Mouse (Mus musculus) erythroblast, embryonic 14.5 days (primary cell): ENCODE measurements around the gene Por. TPM values are rescaled to one million over a fixed set of nuclear protein-coding genes. Genes with fewer than 3 reads are reported as not detected.

Experiments used
- H3K27me3 ChIP-seq: 2 replicates; pipeline ENCODE4 v1.6.1; 2012; ENCODE audit warnings: inconsistent platforms; ENCODE audit not compliant: control insufficient read depth
- H3K36me3 ChIP-seq: 2 replicates; pipeline ENCODE4 v1.6.1; 2012; ENCODE audit warnings: mild to moderate bottlenecking, inconsistent platforms; ENCODE audit not compliant: control insufficient read depth
- H3K4me1 ChIP-seq: 2 replicates; pipeline ENCODE4 v1.6.1; 2012; ENCODE audit warnings: inconsistent platforms; ENCODE audit not compliant: control insufficient read depth
- H3K4me3 ChIP-seq: replicated peaks from 2 replicates; pipeline ENCODE3; 2012; ENCODE audit warnings: moderate library complexity, mild to moderate bottlenecking, inconsistent platforms
- H3K9me3 ChIP-seq: 2 replicates; pipeline ENCODE4 v1.6.1; 2012; ENCODE audit warnings: low read length, inconsistent platforms, mixed read lengths; ENCODE audit not compliant: control insufficient read depth
- GATA1 ChIP-seq: IDR thresholded peaks from 2 replicates; pipeline ENCODE4 v1.6.1; 2012; ENCODE audit warnings: low read length, inconsistent platforms, mixed read lengths
- TAL1 ChIP-seq: IDR thresholded peaks from 3 replicates; pipeline ENCODE4 v1.6.1; 2012; ENCODE audit warnings: low read length, inconsistent platforms, mixed read lengths
- polyA plus RNA-seq: library from polyadenylated mRNA; stranded (reverse); fragments of >175 nt; gene quantifications from 2 replicates; pipeline ENCODE4 v1.2.3, GENCODE M21; 2012

Por gene
- polyA plus RNA-seq, 1 experiment, result 2.5 TPM

DNA sequence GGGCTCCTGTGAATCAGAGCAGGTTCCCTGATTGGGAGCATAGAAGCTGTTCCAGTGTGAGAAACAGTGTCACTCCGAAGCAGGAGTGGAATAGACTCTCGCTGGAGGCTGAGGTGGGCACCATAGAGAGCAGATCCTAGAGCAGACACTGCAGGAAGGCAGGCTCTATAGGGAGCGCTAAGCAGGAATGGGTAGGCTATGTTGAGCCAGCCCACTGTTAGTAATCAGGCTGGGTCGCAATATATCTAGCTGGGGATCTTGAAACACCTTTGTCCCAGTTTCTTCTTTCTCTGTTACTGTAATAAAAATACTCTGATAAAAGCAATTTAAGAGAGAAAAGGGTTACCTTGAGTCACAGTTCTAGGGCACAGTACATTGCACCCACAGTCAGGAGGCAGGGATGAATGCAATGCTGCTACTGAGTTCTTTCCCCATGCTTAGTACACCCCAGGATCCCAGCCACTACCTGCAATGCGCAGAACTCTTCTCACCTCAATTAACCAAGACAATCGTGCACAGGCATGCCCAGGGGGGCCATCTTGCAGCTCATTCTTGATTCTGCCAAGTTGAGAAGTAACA, 11.2 kb downstream of the Por start:
- H3K4me3 ChIP-seq, result no peak overlapping the region
- H3K36me3 ChIP-seq, result no peaks in the 10 kb centered on the region
- H3K4me1 ChIP-seq, result peaks cover 1% of the 10 kb centered on the region
- no peaks in the 10 kb centered on the region for H3K9me3 ChIP-seq
- H3K27me3 ChIP-seq, result no peaks in the 10 kb centered on the region
- TF ChIP-seq GATA1 (no peak), TAL1 (no peak)

DNA sequence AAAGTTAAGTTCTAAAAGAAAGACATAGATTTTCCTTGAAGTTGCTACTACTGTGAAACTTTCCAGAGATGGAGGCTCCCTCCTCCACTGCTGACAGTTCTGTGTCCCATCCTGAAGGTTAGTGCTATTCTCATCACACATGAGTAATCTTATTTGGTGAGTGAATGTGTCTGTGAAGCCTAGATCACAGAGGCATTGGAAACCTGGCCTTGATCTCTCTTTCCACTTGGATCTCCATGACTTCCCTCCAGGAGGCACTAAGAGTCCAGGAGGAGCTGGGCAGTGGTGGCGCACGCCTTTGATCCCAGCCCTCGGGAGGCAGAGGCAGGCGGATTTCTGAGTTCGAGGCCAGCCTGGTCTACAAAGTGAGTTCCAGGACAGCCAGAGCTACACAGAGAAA, 12.2 kb downstream of the Por start:
- H3K9me3 ChIP-seq, result no peaks in the 10 kb centered on the region
- H3K27me3 ChIP-seq, result no peaks in the 10 kb centered on the region
- H3K4me3 ChIP-seq, result no peak overlapping the region
- no peaks in the 10 kb centered on the region for H3K36me3 ChIP-seq
- peaks cover 3% of the 10 kb centered on the region for H3K4me1 ChIP-seq
- TF ChIP-seq TAL1 (no peak), GATA1 (no peak)

DNA sequence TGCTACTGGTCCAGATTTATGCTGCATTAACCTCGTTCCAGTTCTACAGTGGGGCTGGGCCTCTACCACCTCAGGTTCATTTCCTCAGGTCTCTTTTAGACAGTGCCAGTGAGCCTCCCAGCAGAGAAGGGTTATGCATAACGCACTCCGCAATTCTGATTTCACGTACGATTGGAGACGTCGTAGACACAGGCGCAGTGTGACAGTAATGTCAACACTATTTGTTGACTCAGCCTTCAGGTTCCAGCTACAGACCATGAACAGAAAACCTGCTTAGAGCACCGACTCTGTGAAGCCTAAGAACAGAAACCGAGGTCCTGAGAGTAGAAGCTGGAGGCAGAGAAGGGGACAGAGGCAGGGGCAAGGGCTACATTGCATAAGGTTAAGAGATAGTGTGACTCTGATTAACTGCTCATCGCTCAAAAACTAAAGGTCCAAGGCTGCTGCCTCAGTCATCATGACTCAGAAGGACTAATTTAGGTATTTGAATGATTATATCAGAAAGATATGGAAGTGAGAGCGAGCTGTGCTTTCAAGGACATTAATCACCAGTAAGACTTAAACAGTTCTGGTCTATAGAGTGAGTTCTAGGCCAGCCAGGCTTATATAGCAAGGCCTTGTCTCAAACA, 13.2 kb downstream of the Por start:
- Histone ChIP-seq H3K4me1 (peaks cover 7% of the 10 kb centered on the region), H3K4me3 (no peak overlapping the region), H3K9me3 (no peaks in the 10 kb centered on the region), H3K27me3 (no peaks in the 10 kb centered on the region), H3K36me3 (no peaks in the 10 kb centered on the region)
- TF ChIP-seq TAL1, result no peak
- no peak for TF ChIP-seq GATA1

DNA sequence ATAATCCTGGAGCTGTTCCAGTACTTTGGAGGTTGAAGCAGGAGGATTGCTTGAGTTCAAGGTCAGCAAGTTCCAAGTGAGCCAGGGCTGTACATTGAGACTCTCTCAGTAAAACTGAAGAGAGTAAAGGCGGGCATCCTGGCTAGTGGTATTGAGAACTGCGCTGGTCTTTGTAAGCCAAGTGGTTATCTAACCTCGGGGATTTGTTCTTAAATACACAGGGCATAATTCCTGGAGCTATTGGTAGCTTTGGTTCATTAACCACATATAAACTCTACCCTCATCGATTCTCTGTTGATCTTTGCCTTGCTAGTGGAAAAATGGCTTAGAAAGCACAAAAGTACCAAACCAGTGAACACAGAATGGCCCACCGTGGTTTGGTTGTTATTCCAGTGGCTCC, 20.6 kb downstream of the Por start:
- no peaks in the 10 kb centered on the region for H3K9me3 ChIP-seq
- TF ChIP-seq GATA1, result no peak
- no peak for TF ChIP-seq TAL1
- no peaks in the 10 kb centered on the region for H3K36me3 ChIP-seq
- H3K4me1 ChIP-seq, result peaks cover 29% of the 10 kb centered on the region
- peak overlapping the region; percentile 90 for H3K4me3 ChIP-seq
- H3K27me3 ChIP-seq, result no peaks in the 10 kb centered on the region

DNA sequence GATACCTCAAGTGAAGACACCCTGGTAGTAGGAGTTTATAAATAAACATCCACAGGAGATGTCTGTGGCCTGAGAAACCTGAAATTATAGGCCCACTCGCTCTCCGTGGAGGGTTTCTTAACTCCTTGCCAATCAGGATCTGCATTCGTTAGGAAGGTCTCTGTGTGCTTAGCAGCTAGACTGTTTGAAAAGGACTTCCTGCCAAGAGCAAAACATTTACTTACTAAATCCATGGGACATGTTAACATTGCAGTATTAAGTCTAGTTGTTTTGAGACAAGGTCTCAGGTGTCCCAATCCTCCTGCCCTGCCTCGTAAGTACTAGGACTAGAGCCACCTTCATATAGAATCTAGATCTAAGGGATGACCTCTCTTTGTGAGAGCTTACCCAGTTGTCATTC, 21.4 kb downstream of the Por start:
- Histone ChIP-seq H3K4me1 (peaks cover 28% of the 10 kb centered on the region), H3K9me3 (no peaks in the 10 kb centered on the region), H3K36me3 (no peaks in the 10 kb centered on the region), H3K27me3 (no peaks in the 10 kb centered on the region), H3K4me3 (no peak overlapping the region)
- TF ChIP-seq TAL1, result no peak
- TF ChIP-seq GATA1, result no peak

DNA sequence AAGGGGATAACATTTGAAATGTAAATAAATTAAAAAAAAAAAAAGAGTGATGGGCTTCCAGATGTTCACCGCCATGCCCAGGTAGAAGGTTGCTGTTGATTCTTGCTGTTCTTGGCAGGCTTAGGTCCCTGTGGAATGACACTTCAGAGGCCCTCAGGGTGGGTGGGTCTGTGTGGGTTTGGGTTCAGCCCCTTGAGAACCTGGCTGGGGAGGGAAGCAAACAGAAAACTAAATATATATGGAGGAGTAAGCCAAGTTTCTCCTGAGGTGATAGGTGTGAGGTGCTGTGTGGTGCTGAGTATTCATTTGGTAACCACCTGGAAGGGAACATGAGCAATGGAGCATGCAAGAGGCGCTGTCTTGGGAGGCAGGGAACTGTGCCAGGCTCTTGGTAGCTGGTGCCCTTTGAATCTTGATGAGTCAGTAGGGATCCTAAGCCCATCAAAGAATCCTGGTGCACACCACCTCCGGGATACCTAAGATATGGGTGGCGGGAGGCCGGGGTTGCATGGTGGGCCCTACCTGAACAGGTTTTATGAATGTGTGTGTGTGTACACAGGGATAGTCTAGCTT, 23.5 kb downstream of the Por start:
- H3K27me3 ChIP-seq, result no peaks in the 10 kb centered on the region
- TF ChIP-seq GATA1 (no peak), TAL1 (no peak)
- no peak overlapping the region for H3K4me3 ChIP-seq
- peaks cover 21% of the 10 kb centered on the region for H3K4me1 ChIP-seq
- H3K36me3 ChIP-seq, result no peaks in the 10 kb centered on the region; the same call in 1 of the 2 replicates
- H3K9me3 ChIP-seq, result no peaks in the 10 kb centered on the region

DNA sequence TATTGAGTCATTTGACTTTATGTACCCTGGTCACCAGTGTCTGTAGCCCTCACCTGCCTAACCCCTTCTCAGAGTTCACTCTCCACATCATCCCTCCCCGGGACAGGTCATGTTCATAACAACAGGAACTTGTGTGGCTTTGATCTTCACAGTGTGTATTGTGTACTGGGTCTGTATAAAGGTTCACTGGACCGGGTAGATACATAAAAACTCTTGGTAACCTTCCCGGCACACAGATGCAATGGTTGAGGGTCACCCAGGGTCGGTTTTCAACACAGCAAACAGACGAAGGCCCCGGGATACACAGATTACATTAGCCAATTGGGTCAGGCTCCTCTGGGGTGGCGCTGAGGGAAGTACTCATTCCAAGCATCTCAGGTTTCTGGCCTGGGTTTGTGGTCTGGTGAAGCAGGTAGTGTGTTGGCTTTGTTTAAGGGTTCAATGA, 25.5 kb downstream of the Por start:
- Histone ChIP-seq H3K4me3 (no peak overlapping the region), H3K27me3 (no peaks in the 10 kb centered on the region), H3K4me1 (peaks cover 2% of the 10 kb centered on the region), H3K9me3 (no peaks in the 10 kb centered on the region), H3K36me3 (peaks cover 7% of the 10 kb centered on the region)
- TF ChIP-seq TAL1, result no peak
- no peak for TF ChIP-seq GATA1

DNA sequence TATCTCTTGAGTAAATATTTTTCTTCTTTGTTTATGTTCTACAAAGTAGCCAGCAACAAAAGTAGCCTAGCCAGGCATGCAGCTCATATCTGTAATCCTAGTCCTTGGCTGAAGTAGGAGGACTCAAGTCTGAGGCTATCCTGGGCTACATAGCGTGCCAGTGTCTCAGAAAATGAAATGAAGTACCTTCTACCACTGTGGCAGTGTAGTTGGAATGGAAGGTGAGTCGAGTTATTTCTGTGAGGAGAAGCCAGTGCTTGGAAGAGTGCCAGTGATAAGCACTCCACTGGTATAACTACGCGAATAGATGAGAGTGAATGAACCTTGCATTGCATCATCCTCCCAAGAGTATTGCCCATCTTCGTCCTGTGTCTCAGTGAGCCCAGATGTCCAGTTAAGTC, 27.9 kb downstream of the Por start:
- no peaks in the 10 kb centered on the region for H3K27me3 ChIP-seq
- TF ChIP-seq TAL1 (no peak), GATA1 (no peak)
- H3K4me1 ChIP-seq, result no peaks in the 10 kb centered on the region; the same call in 1 of the 2 replicates
- no peaks in the 10 kb centered on the region for H3K9me3 ChIP-seq
- peaks cover 7% of the 10 kb centered on the region for H3K36me3 ChIP-seq
- no peak overlapping the region for H3K4me3 ChIP-seq

DNA sequence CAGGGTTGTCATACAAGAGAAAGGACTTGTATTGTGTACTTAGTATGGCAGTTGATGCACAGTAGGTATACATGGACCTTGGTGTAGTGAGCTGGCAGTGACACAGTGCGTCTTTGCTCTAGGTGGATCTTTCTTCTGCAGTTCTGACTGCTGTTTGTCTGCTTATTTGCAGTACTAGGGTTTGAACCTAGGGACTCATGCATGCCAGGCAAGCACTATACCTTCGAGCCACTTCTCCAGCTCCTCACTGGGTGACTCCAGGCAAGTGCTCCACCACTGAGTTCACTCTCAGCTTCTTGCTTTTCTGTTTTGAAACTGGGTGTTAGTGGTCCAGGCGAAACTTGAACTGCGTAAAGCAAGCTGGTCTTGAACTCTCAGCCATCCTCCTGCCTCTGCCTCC, 31.8 kb downstream of the Por start:
- H3K4me3 ChIP-seq, result no peak overlapping the region
- peaks cover 2% of the 10 kb centered on the region for H3K4me1 ChIP-seq
- H3K9me3 ChIP-seq, result no peaks in the 10 kb centered on the region
- H3K27me3 ChIP-seq, result no peaks in the 10 kb centered on the region
- TF ChIP-seq GATA1 (no peak), TAL1 (no peak)
- peaks cover 7% of the 10 kb centered on the region for H3K36me3 ChIP-seq

DNA sequence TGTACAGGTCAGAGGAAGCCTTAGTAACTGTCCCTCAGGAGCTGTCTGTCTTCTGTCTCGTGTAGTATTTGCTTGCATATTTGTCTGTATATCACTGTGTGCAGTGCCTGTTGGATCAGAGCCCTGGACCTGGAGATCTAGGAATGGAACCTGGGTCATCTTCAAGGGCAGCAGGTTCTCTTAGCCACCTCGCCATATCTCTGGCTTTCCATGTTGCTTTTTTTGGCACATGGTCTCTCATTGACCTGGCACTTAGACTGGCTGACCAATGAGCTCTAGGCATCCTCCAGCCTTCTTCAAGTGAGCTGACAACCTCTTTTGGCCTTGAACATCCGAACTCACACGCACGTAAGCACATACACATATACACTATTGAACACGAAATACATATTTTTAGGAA, 32.4 kb downstream of the Por start:
- Histone ChIP-seq H3K36me3 (peaks cover 12% of the 10 kb centered on the region), H3K4me3 (no peak overlapping the region)
- TF ChIP-seq TAL1 (no peak), GATA1 (no peak)

More for the DNA sequence above, 32.4 kb downstream of the Por start:
- Histone ChIP-seq H3K9me3 (no peaks in the 10 kb centered on the region), H3K27me3 (no peaks in the 10 kb centered on the region), H3K4me1 (peaks cover 2% of the 10 kb centered on the region)
